Mouse (Mus musculus): Measurements from ENCODE around the gene Adam8. TPM values are rescaled to one million over a fixed set of nuclear protein-coding genes. Genes with fewer than 3 reads are reported as not detected.

Gene Adam8
- total RNA-seq (2014; rRNA removed) (0.09 and 0.47 TPM in 2 replicates), polyA plus RNA-seq (2012; rRNA removed) (0.35 and 0.46 TPM in 2 replicates)

DNA sequence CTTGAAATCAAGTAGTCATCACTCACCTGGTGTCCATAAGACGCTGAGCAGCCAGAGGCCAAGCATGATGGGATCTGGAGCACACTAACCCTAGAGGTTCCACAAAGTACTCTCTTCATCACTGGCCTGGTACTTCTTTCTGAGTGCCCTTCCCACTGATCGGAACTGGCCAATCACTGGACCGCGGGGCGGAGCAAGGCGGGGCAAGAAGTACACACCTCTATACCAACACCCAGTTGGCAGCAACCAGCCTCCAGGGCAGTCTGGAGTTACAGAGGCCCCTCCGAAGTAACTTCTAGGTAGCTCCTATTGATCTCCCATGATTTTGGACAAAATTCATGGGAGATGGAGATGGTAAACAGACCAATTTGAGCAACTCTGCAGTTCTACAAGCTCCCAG is at the start of gene Adam8:
TSS of gene Adam8 (minus strand) at position 157 of the 400 bp plus-strand sequence.
- Histone ChIP-seq H3K79me2 (ENCODE audit: control insufficient read depth, insufficient read depth, low read length) (no peaks in the 10 kb centered on the region), H3K4me3 (ENCODE audit: insufficient read depth, low read depth, low read length) (no peak within 1 kb of the TSS), H3K36me3 (ENCODE audit: control insufficient read depth, insufficient read depth, low read length) (peaks cover under 1% of the 10 kb centered on the region; the same call in 1 of the 2 replicates), H3K27ac (replicated peaks; ENCODE audit: insufficient read depth, low read depth, low read length) (no peak within 1 kb of the TSS), H3K4me1 (ENCODE audit: control insufficient read depth, insufficient read depth, low read length) (no peaks in the 10 kb centered on the region), H3K27me3 (ENCODE audit: control insufficient read depth, insufficient read depth, low read length) (no peaks in the 10 kb centered on the region), H3K9ac (ENCODE audit: low read depth, low read length) (no peak within 1 kb of the TSS)
- 26% methylated on average over 7 of the region's 7 CpGs for WGBS
- no peak for TF ChIP-seq CTCF (IDR thresholded peaks at IDR 0.05; ENCODE audit: low read depth, low read length)
- no peak for TF ChIP-seq POLR2A (IDR thresholded peaks at IDR 0.05; ENCODE audit: extremely low read depth, insufficient read depth, low read length)
- DNase-seq (ENCODE audit: extremely low read depth, low read depth, low spot score): peak; percentile 33

DNA sequence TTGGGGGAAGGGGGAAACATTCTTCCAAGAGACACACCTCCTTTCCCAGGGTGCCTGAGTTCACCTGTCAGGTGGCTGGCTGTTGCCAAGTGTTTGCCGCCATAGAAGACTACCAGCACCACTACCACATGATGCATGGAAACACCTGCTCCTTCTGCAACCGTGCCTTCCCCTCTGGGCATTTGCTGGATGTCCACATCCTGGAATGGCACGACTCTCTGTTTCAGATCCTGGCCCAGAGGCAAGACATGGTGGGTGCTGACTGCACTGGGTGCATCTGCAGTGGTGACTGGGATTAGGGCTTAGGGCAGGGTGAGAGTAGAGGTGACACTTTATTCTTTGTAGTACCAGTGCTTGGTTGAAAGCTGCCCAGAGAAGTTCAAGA is 44.8 kb upstream of the Adam8 start:
- H3K4me1 ChIP-seq (ENCODE audit: control insufficient read depth, insufficient read depth, low read length): peaks cover 10% of the 10 kb centered on the region
- H3K4me3 ChIP-seq (ENCODE audit: insufficient read depth, low read depth, low read length): no peak overlapping the region
- no peaks in the 10 kb centered on the region for H3K36me3 ChIP-seq (ENCODE audit: control insufficient read depth, insufficient read depth, low read length)
- no peak for TF ChIP-seq CTCF (IDR thresholded peaks at IDR 0.05; ENCODE audit: low read depth, low read length)
- TF ChIP-seq POLR2A (IDR thresholded peaks at IDR 0.05; ENCODE audit: extremely low read depth, insufficient read depth, low read length): no peak
- no peaks in the 10 kb centered on the region for H3K27me3 ChIP-seq (ENCODE audit: control insufficient read depth, insufficient read depth, low read length)
- no peaks in the 10 kb centered on the region for H3K79me2 ChIP-seq (ENCODE audit: control insufficient read depth, insufficient read depth, low read length)
- H3K9ac ChIP-seq (ENCODE audit: low read depth, low read length): no peak overlapping the region
- DNase-seq (ENCODE audit: extremely low read depth, low read depth, low spot score): no peak
- no peak overlapping the region for H3K27ac ChIP-seq (replicated peaks; ENCODE audit: insufficient read depth, low read depth, low read length)
- 62% methylated on average over 3 of the region's 3 CpGs for WGBS

DNA sequence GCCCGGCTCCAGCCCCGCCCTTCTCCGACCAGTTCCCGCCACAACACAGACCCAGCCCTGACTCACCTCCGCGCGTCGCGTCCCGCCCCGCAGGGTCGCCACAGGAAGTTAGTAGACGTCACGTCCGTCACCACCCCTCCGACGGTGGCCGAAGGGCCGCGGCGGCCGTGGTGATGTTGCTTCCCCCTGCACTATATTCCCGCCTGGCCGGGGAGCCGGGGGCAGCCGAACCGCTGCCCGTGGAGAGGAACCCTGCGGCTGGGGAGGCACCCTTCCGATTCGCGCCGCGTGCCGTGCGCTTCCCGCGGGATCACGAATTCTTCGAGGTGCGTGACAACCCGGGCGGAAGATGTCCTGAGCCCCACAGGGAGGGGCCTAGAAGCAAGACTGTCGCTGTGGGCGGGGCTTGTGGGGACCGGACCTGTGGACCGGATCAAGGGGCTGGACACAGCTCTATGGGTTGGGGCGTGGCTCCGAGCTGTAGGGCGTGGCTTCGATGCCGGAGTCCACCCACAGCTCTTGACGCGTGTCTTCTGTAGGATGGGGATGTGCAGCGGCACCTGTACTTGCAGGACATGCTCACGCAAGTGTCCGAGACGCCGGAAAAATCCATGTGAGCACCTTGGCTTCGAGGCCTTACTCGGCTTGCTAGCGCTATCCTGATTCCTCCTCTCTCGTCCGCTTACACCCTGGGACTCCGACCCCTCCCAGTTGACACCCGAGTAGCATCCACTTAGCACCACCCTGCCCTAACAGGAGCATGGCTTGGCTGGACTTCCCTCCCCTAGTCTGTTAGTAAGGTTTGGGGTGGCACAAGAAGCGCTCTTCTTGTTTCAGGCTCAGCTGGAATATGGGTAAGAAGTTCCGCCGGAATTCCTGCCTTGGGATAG is 44.2 kb upstream of the Adam8 start, which contains the start of the genes Zfp511 and Tubgcp2:
TSS of gene Zfp511 (plus strand) at position 111 of the 890 bp plus-strand sequence.
TSS of gene Tubgcp2 (minus strand) at position 389 of the 890 bp plus-strand sequence.
- H3K79me2 ChIP-seq (ENCODE audit: control insufficient read depth, insufficient read depth, low read length): no peaks in the 10 kb centered on the region
- peak within 1 kb of the TSS; percentile 81 for H3K9ac ChIP-seq (ENCODE audit: low read depth, low read length)
- H3K27me3 ChIP-seq (ENCODE audit: control insufficient read depth, insufficient read depth, low read length): no peaks in the 10 kb centered on the region
- TF ChIP-seq CTCF (IDR thresholded peaks at IDR 0.05; ENCODE audit: low read depth, low read length) (no peak), POLR2A (IDR thresholded peaks at IDR 0.05; ENCODE audit: extremely low read depth, insufficient read depth, low read length) (no peak)
- peak; percentile 90 for DNase-seq (ENCODE audit: extremely low read depth, low read depth, low spot score)
- peak within 1 kb of the TSS; percentile 70 for H3K27ac ChIP-seq (replicated peaks; ENCODE audit: insufficient read depth, low read depth, low read length)
- peaks cover 10% of the 10 kb centered on the region for H3K4me1 ChIP-seq (ENCODE audit: control insufficient read depth, insufficient read depth, low read length)
- peaks cover 2% of the 10 kb centered on the region; the same call in 1 of the 2 replicates for H3K36me3 ChIP-seq (ENCODE audit: control insufficient read depth, insufficient read depth, low read length)
- 2% methylated on average over 69 of the region's 69 CpGs for WGBS
- peak within 1 kb of the TSS; percentile 83 for H3K4me3 ChIP-seq (ENCODE audit: insufficient read depth, low read depth, low read length)

DNA sequence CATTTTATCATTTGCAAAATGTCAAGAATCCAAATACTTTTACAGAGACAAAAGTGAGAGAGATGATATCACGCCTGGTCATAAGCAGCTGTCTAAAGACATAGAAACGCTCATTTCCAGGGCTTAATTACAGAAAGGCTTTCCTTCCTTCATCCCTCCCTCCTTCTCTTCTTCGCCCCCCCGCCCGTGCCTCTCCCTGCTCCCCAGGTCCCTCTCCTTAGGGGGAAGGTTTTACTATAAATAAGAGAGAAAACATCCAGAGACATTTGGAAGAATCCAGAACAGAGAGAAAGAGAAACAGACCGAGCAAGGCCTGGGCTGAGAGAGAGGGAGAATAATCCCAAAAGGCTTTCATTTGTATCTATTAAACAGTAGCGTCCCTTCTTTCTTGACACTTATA is 43.1 kb upstream of the Adam8 start:
- peak overlapping the region; percentile 83; the same call in 1 of the 2 replicates for H3K4me3 ChIP-seq (ENCODE audit: insufficient read depth, low read depth, low read length)
- no peak for TF ChIP-seq POLR2A (IDR thresholded peaks at IDR 0.05; ENCODE audit: extremely low read depth, insufficient read depth, low read length)
- no peak for TF ChIP-seq CTCF (IDR thresholded peaks at IDR 0.05; ENCODE audit: low read depth, low read length)
- H3K36me3 ChIP-seq (ENCODE audit: control insufficient read depth, insufficient read depth, low read length): peaks cover 2% of the 10 kb centered on the region; the same call in 1 of the 2 replicates
- no peak for DNase-seq (ENCODE audit: extremely low read depth, low read depth, low spot score)
- peak overlapping the region; percentile 75 for H3K9ac ChIP-seq (ENCODE audit: low read depth, low read length)
- no peaks in the 10 kb centered on the region for H3K79me2 ChIP-seq (ENCODE audit: control insufficient read depth, insufficient read depth, low read length)
- WGBS: 29% methylated on average over 7 of the region's 7 CpGs
- H3K27me3 ChIP-seq (ENCODE audit: control insufficient read depth, insufficient read depth, low read length): no peaks in the 10 kb centered on the region
- H3K4me1 ChIP-seq (ENCODE audit: control insufficient read depth, insufficient read depth, low read length): peaks cover 10% of the 10 kb centered on the region
- no peak overlapping the region for H3K27ac ChIP-seq (replicated peaks; ENCODE audit: insufficient read depth, low read depth, low read length)

DNA sequence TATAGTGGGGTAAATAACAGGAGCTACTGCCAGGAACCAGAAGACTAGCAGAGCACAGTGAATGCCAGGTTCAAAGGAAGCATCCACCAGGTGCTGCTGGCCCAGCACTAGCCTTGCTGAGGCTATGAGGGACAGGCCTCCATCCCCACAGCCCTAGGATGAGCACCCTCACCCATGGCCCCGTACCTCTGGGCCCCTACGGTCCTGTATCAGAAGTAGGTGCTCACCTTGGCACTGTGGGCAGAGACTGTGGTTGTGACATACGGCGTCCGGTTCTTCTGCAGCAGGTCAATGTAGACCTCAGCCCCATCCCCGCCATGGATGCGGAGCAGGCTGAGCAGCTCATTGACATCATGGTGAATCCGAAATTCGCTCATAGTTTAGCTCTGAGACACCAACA is 41.0 kb upstream of the Adam8 start:
- peaks cover 10% of the 10 kb centered on the region for H3K4me1 ChIP-seq (ENCODE audit: control insufficient read depth, insufficient read depth, low read length)
- peaks cover 21% of the 10 kb centered on the region for H3K36me3 ChIP-seq (ENCODE audit: control insufficient read depth, insufficient read depth, low read length)
- no peaks in the 10 kb centered on the region for H3K79me2 ChIP-seq (ENCODE audit: control insufficient read depth, insufficient read depth, low read length)
- H3K9ac ChIP-seq (ENCODE audit: low read depth, low read length): no peak overlapping the region
- WGBS: 95% methylated on average over 9 of the region's 9 CpGs
- no peak for DNase-seq (ENCODE audit: extremely low read depth, low read depth, low spot score)
- no peaks in the 10 kb centered on the region for H3K27me3 ChIP-seq (ENCODE audit: control insufficient read depth, insufficient read depth, low read length)
- H3K27ac ChIP-seq (replicated peaks; ENCODE audit: insufficient read depth, low read depth, low read length): no peak overlapping the region
- H3K4me3 ChIP-seq (ENCODE audit: insufficient read depth, low read depth, low read length): no peak overlapping the region
- no peak for TF ChIP-seq POLR2A (IDR thresholded peaks at IDR 0.05; ENCODE audit: extremely low read depth, insufficient read depth, low read length)
- TF ChIP-seq CTCF (IDR thresholded peaks at IDR 0.05; ENCODE audit: low read depth, low read length): no peak
